ENCODE assay signal across 17 mouse cellular contexts in genomic region chr2:7710476-7710875, GRCm38 (mm10).
"Had no signal": no experiment of that assay in that cellular context is flagged by ENCODE, and none has a peak within 500 bp of the region (broad histone marks: within the 10 kb centered on the region; RNA-seq: fewer than 3 reads in every experiment).

No protein-coding gene starts in this region.

- H3K4me2 ChIP-seq: lung, embryonic 15.5 days; midbrain, embryonic 11.5 days; midbrain, embryonic 13.5 days; midbrain, embryonic 15.5 days; neural tube, embryonic 12.5 days had no signal

- H3K9me3 ChIP-seq: lung, embryonic 15.5 days; megakaryocyte, embryonic 14.5 days; midbrain, embryonic 13.5 days; midbrain, embryonic 15.5 days; neural tube, embryonic 12.5 days had no signal

- H3K27me3 ChIP-seq: lung, embryonic 15.5 days; megakaryocyte, embryonic 14.5 days; midbrain, embryonic 13.5 days; midbrain, embryonic 15.5 days; neural tube, embryonic 12.5 days had no signal

- H3K9ac ChIP-seq: lung, embryonic 15.5 days; midbrain, embryonic 13.5 days; midbrain, embryonic 15.5 days; neural tube, embryonic 12.5 days had no signal

- H3K4me3 ChIP-seq: lung, embryonic 15.5 days; megakaryocyte, embryonic 14.5 days; midbrain, embryonic 13.5 days; midbrain, embryonic 15.5 days; neural tube, embryonic 12.5 days had no signal

- H3K27ac ChIP-seq: lung, embryonic 15.5 days; macrophage; midbrain, embryonic 13.5 days; midbrain, embryonic 15.5 days; neural tube, embryonic 12.5 days had no signal

- DNase-seq: lung, adult 2 months; lung, postnatal 14 days; lung, postnatal 36 days; right cerebral cortex, postnatal 25 days; right cerebral cortex, postnatal 4 days; spleen, adult 18-20 months; thymus, adult 18-20 months; thymus, postnatal 14 days; thymus, postnatal 36 days had no signal

- H3K36me3 ChIP-seq: lung, embryonic 15.5 days; midbrain, embryonic 13.5 days; midbrain, embryonic 15.5 days; neural tube, embryonic 12.5 days had no signal

- H3K4me1 ChIP-seq: lung, embryonic 15.5 days; megakaryocyte, embryonic 14.5 days; midbrain, embryonic 13.5 days; midbrain, embryonic 15.5 days; neural tube, embryonic 12.5 days had no signal

- ATAC-seq: lung, postnatal 0 days; midbrain, embryonic 13.5 days; midbrain, embryonic 15.5 days had no signal
